Mouse (Mus musculus) frontal cortex, adult (tissue): ENCODE measurements around the gene Zscan4b.
"Not testable (repeated sequence)": the region's sequence is repeated elsewhere in the genome, so short reads cannot be mapped to it uniquely, and the experiment has no call there.

Source experiments
- ATAC-seq: cut with Nextera tagmentation; 2 replicates; pipeline ENCODE4 v1.9.2; 2017; ENCODE audit warnings: mild to moderate bottlenecking, moderate library complexity, mixed read lengths; ENCODE audit not compliant: low TSS enrichment

The Zscan4b gene

DNA sequence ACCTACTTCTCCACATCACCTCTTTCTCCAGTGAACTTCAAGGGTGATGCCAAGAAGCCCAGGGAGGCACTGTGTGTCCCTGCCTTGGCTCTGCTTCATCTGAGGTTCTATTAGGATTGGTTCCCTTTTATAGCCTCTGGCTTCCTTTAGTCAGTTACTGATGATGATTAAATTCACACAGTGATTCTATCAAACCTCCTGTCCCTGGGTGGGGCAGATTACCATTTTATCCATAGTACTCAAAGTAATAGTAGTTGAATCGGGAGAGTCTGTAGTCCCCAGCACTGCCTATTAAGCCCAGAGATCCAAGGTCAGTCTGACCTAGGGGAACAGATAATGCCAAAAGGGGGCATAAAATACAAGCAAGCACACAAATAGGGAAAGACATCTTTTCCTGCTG is at the start of gene Zscan4b:
TSS of gene Zscan4b (minus strand) at position 101 of the 400 bp plus-strand sequence.
- ATAC-seq, result not testable (repeated sequence)
